Mouse (Mus musculus): ENCODE measurements around the gene Npw. TPM values are rescaled to one million over a fixed set of nuclear protein-coding genes. Genes with fewer than 3 reads are reported as not detected.
A peak's percentile ranks its signal among the peaks of the same experiment; 100 is the strongest.

The Npw gene
- not detected in 2 replicates for polyA plus RNA-seq (2014; fragmentation: Nextera tagmentation; extraction: Ambion mirVana)

- ATAC-seq (ENCODE audit: low read depth), result no peak
- Histone ChIP-seq H3K36me3 (ENCODE audit: control insufficient read depth, insufficient read depth, low read length) (no peaks in the 10 kb centered on the region), H3K4me3 (ENCODE audit: low read depth, low read length) (peak within 1 kb of the TSS; percentile 24), H3K27ac (ENCODE audit: low read depth, low read length) (no peak within 1 kb of the TSS), H3K9me3 (ENCODE audit: control insufficient read depth, low read length) (no peaks in the 10 kb centered on the region), H3K9ac (replicated peaks; ENCODE audit: low read depth, low read length) (peak within 1 kb of the TSS; percentile 42; the same call in 1 of the 2 replicates), H3K4me2 (ENCODE audit: low read depth, low read length) (peak within 1 kb of the TSS; percentile 48), H3K27me3 (ENCODE audit: control insufficient read depth, insufficient read depth, low read length) (peaks cover 18% of the 10 kb centered on the region), H3K4me1 (ENCODE audit: control insufficient read depth, insufficient read depth, low read length) (0 out of 2 replicates have a peak, but pooled peaks cover 4% of the 10 kb centered on the region)
- 1% methylated on average over 40 of the region's 47 CpGs for WGBS
Measured at GRCm38 (mm10) chr17:24658017-24658758, at the start of gene Npw. Npw (minus strand) TSS chr17:24658457.

- peaks cover 7% of the 10 kb centered on the region; the same call in 1 of the 2 replicates for H3K4me1 ChIP-seq (ENCODE audit: control insufficient read depth, insufficient read depth, low read length)
- 7% methylated on average over 24 of the region's 24 CpGs for WGBS
- ATAC-seq (ENCODE audit: low read depth), result peak; percentile 51; the same call in 1 of the 2 replicates
- peak overlapping the region; percentile 68 for H3K9ac ChIP-seq (replicated peaks; ENCODE audit: low read depth, low read length)
- H3K4me2 ChIP-seq (ENCODE audit: low read depth, low read length), result peak overlapping the region; percentile 89
- H3K36me3 ChIP-seq (ENCODE audit: control insufficient read depth, insufficient read depth, low read length), result peaks cover 13% of the 10 kb centered on the region; the same call in 1 of the 2 replicates
- H3K27ac ChIP-seq (ENCODE audit: low read depth, low read length), result peak overlapping the region; percentile 73
- no peaks in the 10 kb centered on the region for H3K9me3 ChIP-seq (ENCODE audit: control insufficient read depth, low read length)
- no peaks in the 10 kb centered on the region for H3K27me3 ChIP-seq (ENCODE audit: control insufficient read depth, insufficient read depth, low read length)
- peak overlapping the region; percentile 80 for H3K4me3 ChIP-seq (ENCODE audit: low read depth, low read length)
Measured at GRCm38 (mm10) chr17:24707801-24708425, 49.7 kb upstream of the Npw start.

GRCm38 (mm10) chr17:24706982-24707800 lies 48.9 kb upstream of the Npw start, which contains the start of gene Tbl3:
Tbl3 (minus strand) TSS chr17:24707660.
- Histone ChIP-seq H3K4me3 (ENCODE audit: low read depth, low read length) (peak within 1 kb of the TSS; percentile 80), H3K36me3 (ENCODE audit: control insufficient read depth, insufficient read depth, low read length) (peaks cover 15% of the 10 kb centered on the region; the same call in 1 of the 2 replicates), H3K27ac (ENCODE audit: low read depth, low read length) (peak within 1 kb of the TSS; percentile 73), H3K4me2 (ENCODE audit: low read depth, low read length) (peak within 1 kb of the TSS; percentile 89), H3K4me1 (ENCODE audit: control insufficient read depth, insufficient read depth, low read length) (peaks cover 7% of the 10 kb centered on the region; the same call in 1 of the 2 replicates), H3K27me3 (ENCODE audit: control insufficient read depth, insufficient read depth, low read length) (no peaks in the 10 kb centered on the region), H3K9ac (replicated peaks; ENCODE audit: low read depth, low read length) (peak within 1 kb of the TSS; percentile 68), H3K9me3 (ENCODE audit: control insufficient read depth, low read length) (no peaks in the 10 kb centered on the region)
- WGBS, result 4% methylated on average over 32 of the region's 32 CpGs
- ATAC-seq (ENCODE audit: low read depth), result peak; percentile 93

DNA sequence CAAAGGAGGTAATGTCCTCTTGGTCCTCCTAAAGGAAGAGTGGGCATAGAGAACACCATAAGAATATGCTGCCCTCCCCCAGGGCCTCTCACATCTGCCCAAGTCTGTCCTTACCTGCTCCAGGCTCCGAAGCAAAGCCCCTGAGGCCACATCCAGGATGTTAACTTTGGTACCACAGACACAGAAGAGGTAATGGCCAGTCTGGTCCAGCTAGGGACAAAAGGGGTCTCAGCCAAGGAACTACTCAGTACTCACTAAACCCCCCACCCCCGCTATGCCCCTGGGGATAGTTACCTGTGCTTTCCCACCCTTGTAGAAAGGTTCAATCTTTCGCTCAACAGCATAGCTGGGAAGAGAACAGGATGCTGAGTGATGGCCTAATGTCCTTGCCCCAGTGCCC lies 47.6 kb upstream of the Npw start:
- Histone ChIP-seq H3K27ac (ENCODE audit: low read depth, low read length) (no peak overlapping the region), H3K4me2 (ENCODE audit: low read depth, low read length) (no peak overlapping the region), H3K4me3 (ENCODE audit: low read depth, low read length) (no peak overlapping the region), H3K36me3 (ENCODE audit: control insufficient read depth, insufficient read depth, low read length) (peaks cover 28% of the 10 kb centered on the region), H3K9ac (replicated peaks; ENCODE audit: low read depth, low read length) (no peak overlapping the region), H3K27me3 (ENCODE audit: control insufficient read depth, insufficient read depth, low read length) (no peaks in the 10 kb centered on the region), H3K4me1 (ENCODE audit: control insufficient read depth, insufficient read depth, low read length) (peaks cover 7% of the 10 kb centered on the region; the same call in 1 of the 2 replicates), H3K9me3 (ENCODE audit: control insufficient read depth, low read length) (no peaks in the 10 kb centered on the region)
- no peak for ATAC-seq (ENCODE audit: low read depth)
- WGBS, result 97% methylated on average over 3 of the region's 3 CpGs

- WGBS, result 95% methylated on average over 9 of the region's 9 CpGs
- no peaks in the 10 kb centered on the region for H3K27me3 ChIP-seq (ENCODE audit: control insufficient read depth, insufficient read depth, low read length)
- H3K4me2 ChIP-seq (ENCODE audit: low read depth, low read length), result no peak overlapping the region
- H3K9me3 ChIP-seq (ENCODE audit: control insufficient read depth, low read length), result no peaks in the 10 kb centered on the region
- no peak overlapping the region for H3K4me3 ChIP-seq (ENCODE audit: low read depth, low read length)
- H3K4me1 ChIP-seq (ENCODE audit: control insufficient read depth, insufficient read depth, low read length), result 0 out of 2 replicates have a peak, but pooled peaks cover 3% of the 10 kb centered on the region
- H3K36me3 ChIP-seq (ENCODE audit: control insufficient read depth, insufficient read depth, low read length), result peaks cover 42% of the 10 kb centered on the region
- ATAC-seq (ENCODE audit: low read depth), result no peak
- no peak overlapping the region for H3K27ac ChIP-seq (ENCODE audit: low read depth, low read length)
- no peak overlapping the region for H3K9ac ChIP-seq (replicated peaks; ENCODE audit: low read depth, low read length)
Measured at GRCm38 (mm10) chr17:24701251-24701650, 43.0 kb upstream of the Npw start.

DNA sequence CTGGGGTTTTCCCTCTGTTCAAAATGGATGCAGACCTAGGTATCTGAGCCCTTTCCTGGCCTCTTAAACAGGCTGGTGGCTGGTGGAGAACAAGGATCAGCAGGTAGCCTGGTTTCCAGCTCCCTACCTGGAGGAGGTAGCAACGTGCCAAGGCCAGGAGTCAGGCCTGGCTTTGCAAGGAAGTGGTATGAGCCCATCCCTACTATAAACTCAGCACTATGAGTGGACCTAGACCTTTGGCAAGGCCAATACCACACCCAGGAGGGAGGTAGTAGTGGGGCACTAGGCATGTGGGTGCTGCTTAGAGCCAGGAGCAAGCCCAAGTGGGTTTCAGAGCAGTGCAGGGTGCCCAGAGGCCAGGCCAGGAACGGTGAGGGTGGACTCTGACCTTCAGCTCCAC lies 41.2 kb upstream of the Npw start:
- 86% methylated on average over 2 of the region's 2 CpGs for WGBS
- Histone ChIP-seq H3K4me2 (ENCODE audit: low read depth, low read length) (no peak overlapping the region), H3K4me1 (ENCODE audit: control insufficient read depth, insufficient read depth, low read length) (peaks cover 11% of the 10 kb centered on the region; the same call in 1 of the 2 replicates), H3K9me3 (ENCODE audit: control insufficient read depth, low read length) (no peaks in the 10 kb centered on the region), H3K36me3 (ENCODE audit: control insufficient read depth, insufficient read depth, low read length) (peaks cover 39% of the 10 kb centered on the region), H3K27me3 (ENCODE audit: control insufficient read depth, insufficient read depth, low read length) (no peaks in the 10 kb centered on the region), H3K4me3 (ENCODE audit: low read depth, low read length) (no peak overlapping the region), H3K27ac (ENCODE audit: low read depth, low read length) (no peak overlapping the region), H3K9ac (replicated peaks; ENCODE audit: low read depth, low read length) (no peak overlapping the region)
- no peak for ATAC-seq (ENCODE audit: low read depth)

DNA sequence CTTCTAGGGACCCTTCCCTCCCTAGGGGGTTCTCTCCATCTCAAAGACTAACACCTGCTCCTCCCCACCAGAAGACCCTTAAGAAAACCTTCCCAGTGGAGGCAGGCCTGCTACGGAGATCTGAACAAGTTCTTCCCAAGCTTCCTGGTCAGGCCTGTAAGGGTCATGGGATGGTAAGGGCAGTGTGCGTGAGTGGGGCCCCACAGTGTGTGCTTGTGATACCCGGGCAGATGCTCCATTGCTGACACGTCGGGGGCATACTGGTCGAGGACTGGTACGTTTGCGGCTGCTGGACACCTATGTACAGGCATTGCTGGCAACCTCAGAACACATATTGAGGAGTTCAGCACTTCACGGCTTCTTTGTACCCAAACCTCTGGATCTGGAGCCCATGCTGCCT lies 40.5 kb upstream of the Npw start:
- Histone ChIP-seq H3K9ac (replicated peaks; ENCODE audit: low read depth, low read length) (no peak overlapping the region), H3K4me2 (ENCODE audit: low read depth, low read length) (no peak overlapping the region), H3K27ac (ENCODE audit: low read depth, low read length) (no peak overlapping the region), H3K9me3 (ENCODE audit: control insufficient read depth, low read length) (no peaks in the 10 kb centered on the region), H3K4me3 (ENCODE audit: low read depth, low read length) (no peak overlapping the region), H3K27me3 (ENCODE audit: control insufficient read depth, insufficient read depth, low read length) (no peaks in the 10 kb centered on the region), H3K36me3 (ENCODE audit: control insufficient read depth, insufficient read depth, low read length) (peaks cover 32% of the 10 kb centered on the region), H3K4me1 (ENCODE audit: control insufficient read depth, insufficient read depth, low read length) (peaks cover 11% of the 10 kb centered on the region; the same call in 1 of the 2 replicates)
- no peak for ATAC-seq (ENCODE audit: low read depth)
- 66% methylated on average over 9 of the region's 9 CpGs for WGBS

GRCm38 (mm10) chr17:24697985-24698384 lies 39.7 kb upstream of the Npw start:
- no peak overlapping the region for H3K4me3 ChIP-seq (ENCODE audit: low read depth, low read length)
- no peak overlapping the region for H3K4me2 ChIP-seq (ENCODE audit: low read depth, low read length)
- H3K9me3 ChIP-seq (ENCODE audit: control insufficient read depth, low read length), result no peaks in the 10 kb centered on the region
- peaks cover 30% of the 10 kb centered on the region for H3K36me3 ChIP-seq (ENCODE audit: control insufficient read depth, insufficient read depth, low read length)
- WGBS, result 21% methylated on average over 5 of the region's 5 CpGs
- H3K4me1 ChIP-seq (ENCODE audit: control insufficient read depth, insufficient read depth, low read length), result peaks cover 11% of the 10 kb centered on the region; the same call in 1 of the 2 replicates
- ATAC-seq (ENCODE audit: low read depth), result no peak
- no peaks in the 10 kb centered on the region for H3K27me3 ChIP-seq (ENCODE audit: control insufficient read depth, insufficient read depth, low read length)
- no peak overlapping the region for H3K27ac ChIP-seq (ENCODE audit: low read depth, low read length)
- no peak overlapping the region for H3K9ac ChIP-seq (replicated peaks; ENCODE audit: low read depth, low read length)

Measured in neural tube, embryonic 14.5 days (tissue).